Mouse (Mus musculus) ES-Bruce4 (cell line): ENCODE data around the gene Bud31. TPM values are rescaled to one million over a fixed set of nuclear protein-coding genes. Genes with fewer than 3 reads are reported as not detected.
A peak's percentile ranks its signal among the peaks of the same experiment; 100 is the strongest.

Experiments used
- H3K27ac ChIP-seq: 2 replicates; pipeline ENCODE4 v1.5.1; 2012; ENCODE audit warnings: low read length, inconsistent platforms; ENCODE audit not compliant: insufficient read depth
- H3K27me3 ChIP-seq: 2 replicates; pipeline ENCODE4 v1.6.1; 2012; ENCODE audit warnings: mild to moderate bottlenecking, low read length, inconsistent platforms; ENCODE audit not compliant: control insufficient read depth, poor library complexity, insufficient read depth, severe bottlenecking
- H3K36me3 ChIP-seq: 2 replicates; pipeline ENCODE4 v1.6.1; 2012; ENCODE audit warnings: inconsistent platforms, mild to moderate bottlenecking, low read length, moderate library complexity; ENCODE audit not compliant: control insufficient read depth, poor library complexity, insufficient read depth, severe bottlenecking
- H3K4me1 ChIP-seq: one replicate; pipeline ENCODE4 v1.8.1; 2011; ENCODE audit warnings: low read length; ENCODE audit not compliant: control insufficient read depth, insufficient read depth
- H3K4me3 ChIP-seq: 2 replicates; pipeline ENCODE4 v1.5.1; 2011; ENCODE audit warnings: low read depth, mild to moderate bottlenecking, low read length
- H3K9ac ChIP-seq: 2 replicates; pipeline ENCODE4 v1.6.1; 2012; ENCODE audit warnings: low read depth, mild to moderate bottlenecking, inconsistent platforms; ENCODE audit not compliant: poor library complexity, severe bottlenecking
- H3K9me3 ChIP-seq: replicated peaks from 2 replicates; pipeline ENCODE4 v1.6.1; 2012; ENCODE audit warnings: mild to moderate bottlenecking, low read length, inconsistent platforms; ENCODE audit not compliant: control insufficient read depth, poor library complexity, insufficient read depth, severe bottlenecking
- CTCF ChIP-seq: IDR thresholded peaks from one replicate; pipeline ENCODE4 v1.8.1; 2011; ENCODE audit warnings: low read depth, low read length
- EP300 ChIP-seq: IDR thresholded peaks from 2 replicates; pipeline ENCODE4 v1.6.1; 2011; ENCODE audit warnings: low read depth, low read length; ENCODE audit not compliant: insufficient read depth
- POLR2A ChIP-seq: IDR thresholded peaks from one replicate; pipeline ENCODE4 v1.8.1; 2011; ENCODE audit warnings: low read length; ENCODE audit not compliant: insufficient read depth
- polyA plus RNA-seq: library from polyadenylated mRNA; stranded (reverse); fragments of >200 nt; gene quantifications from 2 replicates; pipeline ENCODE4 v1.2.4, GENCODE M21; 2011; ENCODE audit warnings: low read depth; ENCODE audit not compliant: missing spikeins, insufficient read depth, insufficient read length

The Bud31 gene
- polyA plus RNA-seq, 1 experiment = 104 TPM

- TF ChIP-seq POLR2A (no peak), EP300 (no peak), CTCF (no peak)
- Histone ChIP-seq H3K36me3 (peaks cover 23% of the 10 kb centered on the region), H3K4me1 (no peaks in the 10 kb centered on the region), H3K27ac (no peak overlapping the region), H3K9me3 (no peaks in the 10 kb centered on the region), H3K9ac (no peak overlapping the region), H3K27me3 (no peaks in the 10 kb centered on the region), H3K4me3 (no peak overlapping the region)
Observed at GRCm38 (mm10) chr5:145152690-145153089, 12.5 kb downstream of the Bud31 start.

GRCm38 (mm10) chr5:145161361-145161760, 21.2 kb downstream of the Bud31 start:
- Histone ChIP-seq H3K27ac (no peak overlapping the region), H3K36me3 (peaks cover 11% of the 10 kb centered on the region), H3K4me3 (no peak overlapping the region), H3K9ac (no peak overlapping the region), H3K27me3 (no peaks in the 10 kb centered on the region), H3K4me1 (peaks cover 2% of the 10 kb centered on the region), H3K9me3 (no peaks in the 10 kb centered on the region)
- TF ChIP-seq EP300 (no peak), POLR2A (no peak), CTCF (no peak)

GRCm38 (mm10) chr5:145164710-145165109, 24.5 kb downstream of the Bud31 start:
- Histone ChIP-seq H3K4me3 (peak overlapping the region; percentile 70), H3K27ac (peak overlapping the region; percentile 73), H3K9me3 (no peaks in the 10 kb centered on the region), H3K36me3 (no peaks in the 10 kb centered on the region), H3K27me3 (no peaks in the 10 kb centered on the region), H3K4me1 (peaks cover 3% of the 10 kb centered on the region), H3K9ac (peak overlapping the region; percentile 60)
- TF ChIP-seq EP300 (no peak), POLR2A (peak; percentile 32)

- Histone ChIP-seq H3K4me3 (peak overlapping the region; percentile 70), H3K9me3 (no peaks in the 10 kb centered on the region), H3K27me3 (no peaks in the 10 kb centered on the region), H3K27ac (peak overlapping the region; percentile 73), H3K4me1 (peaks cover 3% of the 10 kb centered on the region), H3K36me3 (no peaks in the 10 kb centered on the region), H3K9ac (peak overlapping the region; percentile 60)
- no peak for TF ChIP-seq EP300
- TF ChIP-seq CTCF = no peak
- no peak for TF ChIP-seq POLR2A
Observed at GRCm38 (mm10) chr5:145165184-145165583, 25.0 kb downstream of the Bud31 start.

- Histone ChIP-seq H3K4me3 (peak within 1 kb of the TSS; percentile 100), H3K36me3 (peaks cover 9% of the 10 kb centered on the region; the same call in 1 of the 2 replicates), H3K27ac (peak within 1 kb of the TSS; percentile 51), H3K27me3 (no peaks in the 10 kb centered on the region), H3K4me1 (peaks cover 3% of the 10 kb centered on the region), H3K9ac (peak within 1 kb of the TSS; percentile 95), H3K9me3 (no peaks in the 10 kb centered on the region)
- TF ChIP-seq CTCF (no peak), EP300 (0 out of 2 replicates have a peak, but pooled peaks have one; percentile 10), POLR2A (peak; percentile 64)
Observed at GRCm38 (mm10) chr5:145166536-145167305, 26.6 kb downstream of the Bud31 start, which contains the start of the genes Ptcd1 and Cpsf4. TSS of gene Ptcd1 (minus strand) at chr5:145167108. TSS of gene Cpsf4 (plus strand) at chr5:145167213.

- Histone ChIP-seq H3K4me3 (peak overlapping the region; percentile 100), H3K27me3 (no peaks in the 10 kb centered on the region), H3K9me3 (no peaks in the 10 kb centered on the region), H3K36me3 (peaks cover 9% of the 10 kb centered on the region; the same call in 1 of the 2 replicates), H3K9ac (peak overlapping the region; percentile 95), H3K4me1 (peaks cover 3% of the 10 kb centered on the region), H3K27ac (peak overlapping the region; percentile 7; the same call in 1 of the 2 replicates)
- TF ChIP-seq EP300 = no peak
- no peak for TF ChIP-seq CTCF
Observed at GRCm38 (mm10) chr5:145167306-145167661, 27.1 kb downstream of the Bud31 start.
